Mouse (Mus musculus) cerebellum, postnatal 36 days (tissue): Measurements from ENCODE around the gene Eif2b4.

Experiments used
- DNase-seq, 2 experiments: peaks; one replicate each; pipeline ENCODE4 v3.0.0; 2021 to 2022; ENCODE audit warnings: mixed read lengths in 2 of 2

The Eif2b4 gene

GRCm38 (mm10) chr5:31153516-31154151 is 39.6 kb downstream of the Eif2b4 start:
- no peak for DNase-seq

- peak; percentile 64 for DNase-seq
These were observed 41.5 kb downstream of the Eif2b4 start for GRCm38 (mm10) chr5:31151746-31152145.

- DNase-seq: no peak
These were observed 43.4 kb downstream of the Eif2b4 start for GRCm38 (mm10) chr5:31149781-31150180.

GRCm38 (mm10) chr5:31138968-31139425 is 54.2 kb downstream of the Eif2b4 start:
- no peak for DNase-seq

GRCm38 (mm10) chr5:31138241-31138967 is 54.8 kb downstream of the Eif2b4 start, which contains the start of gene Ucn:
TSS of gene Ucn (minus strand) at chr5:31138829.
- DNase-seq: no peak

GRCm38 (mm10) chr5:31137658-31138057 is 55.6 kb downstream of the Eif2b4 start:
- no peak for DNase-seq
